Mouse (Mus musculus): ENCODE results near the gene Tmem121b.

The Tmem121b gene

DNA sequence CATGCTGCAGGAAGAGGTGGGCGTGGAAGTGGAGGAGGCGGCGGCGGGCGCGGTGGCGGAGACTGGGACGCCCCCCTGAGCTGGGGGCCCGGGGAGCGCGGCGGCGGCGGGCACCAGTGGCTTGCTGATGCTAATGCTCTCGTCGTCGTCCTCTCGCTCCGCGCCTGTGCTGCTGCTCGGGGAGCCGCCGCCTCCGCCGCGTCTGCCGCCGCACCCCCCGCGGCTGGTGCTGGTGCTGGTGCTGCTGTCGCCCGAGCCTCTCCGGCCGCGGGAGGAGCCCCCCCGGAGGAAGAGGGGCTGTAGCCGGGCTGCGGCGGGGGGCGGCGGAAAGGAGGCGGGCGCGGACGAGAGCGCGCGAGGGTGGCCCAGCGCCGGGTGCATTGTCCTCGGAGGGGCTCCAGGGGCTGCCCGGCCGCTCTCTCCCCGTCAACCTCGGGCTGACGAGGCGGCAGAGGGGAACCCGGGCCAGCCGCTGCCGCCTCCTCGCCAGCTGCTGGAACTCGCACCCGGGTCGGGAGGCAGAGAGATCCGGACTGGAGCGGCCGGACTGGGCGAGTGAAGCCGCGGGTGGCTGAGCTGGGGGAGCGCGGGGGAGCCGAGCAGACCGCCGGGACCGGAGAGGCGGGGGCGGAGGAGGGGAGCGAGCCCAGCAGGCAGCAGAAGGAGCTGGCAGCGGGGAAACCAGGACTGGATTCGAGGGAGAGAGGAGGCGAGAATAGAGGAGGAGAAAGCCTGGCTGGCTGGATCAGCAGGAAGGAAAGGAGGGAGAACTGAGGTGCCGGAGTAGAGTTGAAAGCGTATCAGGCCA lies at the start of gene Tmem121b:
TSS of gene Tmem121b (minus strand) at position 434 of the 808 bp plus-strand sequence.
- DNase-seq (ENCODE audit: low spot score in 2 of 2), result peak; percentile 67 to 84

DNA sequence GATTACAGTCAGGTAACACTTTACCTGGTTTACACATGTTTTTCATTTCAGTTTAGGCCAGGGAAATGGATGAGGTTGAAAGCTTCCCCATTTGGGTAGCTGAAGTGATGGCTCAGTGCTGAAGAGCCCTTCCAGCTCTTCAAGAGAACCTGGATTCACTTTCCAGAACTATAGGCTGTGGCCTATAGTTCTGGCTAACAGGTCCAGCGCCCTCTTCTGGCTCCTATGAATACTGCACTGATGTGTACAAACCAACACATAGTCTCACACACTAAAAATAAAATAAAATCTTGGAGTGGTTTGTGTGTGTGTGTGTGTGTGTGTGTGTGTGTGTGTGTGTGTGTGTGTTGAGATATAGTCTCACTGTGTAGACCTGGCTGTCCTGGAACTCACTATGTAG lies 48.5 kb upstream of the Tmem121b start:
- DNase-seq (ENCODE audit: low spot score in 2 of 2), result no peak

DNA sequence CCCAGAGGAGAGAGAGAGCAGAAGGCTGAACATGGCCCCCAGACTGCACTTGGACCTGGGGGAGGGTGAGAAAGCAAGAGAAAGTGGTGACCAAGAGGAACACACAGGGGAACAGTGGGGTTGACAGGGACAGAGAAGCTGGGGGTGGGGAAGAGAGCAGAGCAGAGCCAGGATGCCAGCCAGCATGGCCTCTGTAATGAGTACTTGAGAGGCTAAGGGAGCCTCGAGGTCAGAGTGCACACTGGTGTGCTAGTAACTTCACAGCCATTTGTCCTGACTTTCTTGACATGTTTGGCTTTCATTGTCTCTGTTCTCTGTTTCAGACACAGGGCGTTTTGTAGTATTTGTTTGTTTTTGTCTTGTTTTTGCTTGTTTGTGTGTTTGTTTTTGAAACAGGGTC lies 47.8 kb upstream of the Tmem121b start:
- no peak for DNase-seq (ENCODE audit: low spot score in 2 of 2)

DNA sequence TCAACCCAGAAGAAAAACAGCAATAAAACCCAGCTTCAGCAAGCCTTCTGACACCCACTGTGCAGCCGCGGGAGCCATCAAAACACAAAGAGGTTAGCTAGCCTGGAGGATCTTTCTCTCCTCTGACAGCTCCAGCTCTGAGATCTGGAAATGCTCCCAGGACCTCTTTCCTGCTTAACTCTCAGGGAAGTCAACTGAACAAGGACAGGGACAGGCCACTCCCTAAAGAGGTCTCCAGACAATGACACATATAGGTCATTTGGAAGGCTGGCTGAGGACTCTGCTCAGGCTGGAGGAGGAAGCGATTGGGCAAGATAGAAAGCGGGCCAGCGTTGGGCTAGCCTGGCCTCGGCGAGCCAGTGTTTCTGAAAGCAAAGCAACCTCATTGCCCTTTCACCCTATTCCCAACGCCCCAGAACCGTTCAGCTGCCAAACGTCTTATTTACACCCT lies 46.2 kb upstream of the Tmem121b start:
- DNase-seq (ENCODE audit: low spot score in 2 of 2), result no peak

DNA sequence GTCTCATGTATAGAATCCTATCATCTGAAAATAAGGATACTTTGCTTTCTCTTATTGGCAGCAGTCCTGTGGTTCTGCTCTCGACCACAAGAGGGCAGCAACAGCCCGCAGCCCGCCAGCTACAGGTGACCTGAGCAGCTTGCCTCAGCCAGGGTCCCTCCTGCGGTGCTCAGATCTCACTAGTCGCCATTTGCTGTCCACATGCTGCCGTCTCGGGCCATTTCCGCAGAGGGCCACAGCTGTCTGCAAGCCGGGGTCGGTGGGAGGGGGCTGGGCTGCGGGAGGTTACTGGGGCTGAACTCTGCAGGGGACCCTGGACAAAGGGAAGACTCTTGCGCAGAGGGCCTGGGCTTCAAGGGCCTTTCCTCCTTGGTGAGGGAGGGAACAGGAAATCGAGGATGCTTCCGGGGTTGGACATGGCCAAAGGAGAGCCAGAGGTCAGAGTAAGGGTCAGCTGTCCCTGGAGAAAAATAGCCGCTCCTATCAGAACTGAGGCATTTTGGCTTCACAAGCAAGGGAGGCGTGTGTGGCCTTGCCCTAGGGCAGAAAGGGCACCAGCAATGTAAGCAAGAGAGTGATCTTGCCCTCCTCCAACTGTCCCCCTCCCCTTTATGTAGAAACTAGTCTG lies 45.6 kb upstream of the Tmem121b start:
- peak; percentile 75 to 83 for DNase-seq (ENCODE audit: low spot score in 2 of 2)

DNA sequence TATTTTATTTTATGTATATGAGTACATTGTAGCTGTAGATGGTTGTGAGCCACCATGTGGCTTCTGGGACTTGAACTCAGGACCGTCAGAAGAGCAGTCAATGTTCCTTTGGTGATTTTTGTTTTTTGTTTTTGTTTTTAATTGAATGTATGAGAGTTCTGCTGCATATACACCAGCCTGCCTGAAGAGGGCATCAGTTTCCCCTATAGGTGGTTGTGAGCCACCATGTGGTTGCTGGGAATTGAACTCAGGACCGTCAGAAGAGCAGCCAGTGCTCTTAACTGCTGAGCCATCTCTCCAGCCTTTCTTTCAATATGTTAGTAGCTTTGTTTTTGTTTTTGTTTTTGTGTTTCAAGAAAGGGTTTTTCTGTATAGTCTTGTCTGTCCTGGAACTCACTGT lies 42.7 kb upstream of the Tmem121b start:
- no peak for DNase-seq (ENCODE audit: low spot score in 2 of 2)

DNA sequence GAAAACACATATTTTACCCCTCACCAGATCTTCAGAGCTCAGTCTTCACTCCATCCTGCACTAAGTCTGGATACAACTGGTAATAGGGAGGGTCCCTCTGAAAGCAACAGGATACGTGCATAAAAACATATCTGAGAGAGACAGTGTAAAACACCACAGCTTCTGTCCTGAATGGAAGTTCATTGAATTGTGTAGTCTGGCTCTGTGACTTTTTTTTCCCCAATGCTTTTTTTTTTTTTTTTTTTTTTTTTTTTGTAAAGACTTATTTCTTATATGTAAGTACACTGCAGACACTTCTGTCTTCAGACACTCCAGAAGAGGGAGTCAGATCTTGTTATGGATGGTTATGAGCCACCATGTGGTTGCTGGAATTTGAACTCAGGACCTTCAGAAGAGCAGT lies 39.0 kb upstream of the Tmem121b start:
- DNase-seq (ENCODE audit: low spot score in 2 of 2), result no peak

DNA sequence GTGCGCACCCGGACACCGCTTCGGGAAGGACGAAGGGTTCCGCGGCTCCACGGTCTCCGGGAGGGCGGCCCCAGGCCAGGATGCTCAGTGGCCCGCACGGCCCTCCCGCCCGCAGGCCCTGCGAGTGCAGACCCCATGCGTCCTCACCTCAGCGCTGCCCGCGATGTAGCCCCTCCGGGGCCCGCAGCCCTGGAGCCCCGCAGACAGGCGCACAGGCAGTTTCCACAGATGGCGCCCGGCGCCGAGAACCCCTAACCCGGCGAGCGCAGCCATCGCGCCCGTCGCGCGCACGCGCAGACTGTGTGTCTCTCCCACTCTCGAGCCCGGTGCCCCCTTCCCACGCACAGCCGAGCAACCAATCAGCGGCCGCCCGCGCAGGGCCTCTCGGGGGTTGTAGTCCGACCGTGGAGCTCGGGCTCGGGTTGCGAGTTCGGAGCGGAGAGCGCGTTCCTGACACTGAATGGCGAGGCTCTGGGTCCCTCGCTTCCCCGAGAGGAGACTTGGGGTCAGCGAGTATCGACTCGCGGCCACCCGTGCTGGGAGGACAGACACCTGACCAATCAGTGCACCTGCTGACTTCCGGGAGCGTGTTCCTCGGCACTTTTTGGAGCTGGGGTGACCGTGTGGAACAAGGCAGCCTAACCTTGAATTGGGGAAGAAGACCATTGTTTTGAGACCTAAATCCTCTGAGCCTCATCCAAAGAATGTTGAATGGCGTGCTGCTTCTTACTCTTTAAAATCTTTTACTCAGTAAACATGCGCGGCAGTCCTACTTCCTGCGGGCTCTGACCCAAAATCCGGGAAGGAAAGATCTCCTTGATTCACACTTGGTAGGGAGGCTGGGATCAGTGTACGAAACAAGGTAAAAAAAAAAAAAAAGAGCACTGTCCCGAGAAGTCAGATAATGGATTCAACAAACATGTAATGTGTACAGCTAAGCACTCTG lies 37.7 kb upstream of the Tmem121b start, which contains the start of gene Hdhd5:
TSS of gene Hdhd5 (minus strand) at position 300 of the 946 bp plus-strand sequence.
- DNase-seq (ENCODE audit: low spot score in 2 of 2), result peak; percentile 86 to 93

DNA sequence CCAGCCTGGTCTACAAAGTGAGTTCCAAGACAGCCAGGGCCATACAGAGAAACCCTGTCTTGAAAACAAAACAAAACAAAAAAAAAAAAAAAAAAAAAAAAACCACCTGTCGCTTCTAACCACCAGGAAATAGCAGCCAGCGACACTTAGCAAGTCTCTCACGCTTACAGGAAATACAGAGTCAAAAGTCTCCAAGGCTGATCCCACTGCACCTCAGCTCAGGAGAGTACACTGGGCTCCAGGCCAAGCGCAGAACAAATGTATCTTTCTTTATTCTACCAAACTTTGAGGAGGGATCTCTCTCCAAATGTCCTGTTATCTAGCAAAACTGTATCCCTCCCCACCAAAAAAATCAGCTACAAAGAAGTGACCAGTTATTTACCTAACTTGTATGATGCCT lies 35.5 kb upstream of the Tmem121b start:
- DNase-seq (ENCODE audit: low spot score in 2 of 2), result no peak

DNA sequence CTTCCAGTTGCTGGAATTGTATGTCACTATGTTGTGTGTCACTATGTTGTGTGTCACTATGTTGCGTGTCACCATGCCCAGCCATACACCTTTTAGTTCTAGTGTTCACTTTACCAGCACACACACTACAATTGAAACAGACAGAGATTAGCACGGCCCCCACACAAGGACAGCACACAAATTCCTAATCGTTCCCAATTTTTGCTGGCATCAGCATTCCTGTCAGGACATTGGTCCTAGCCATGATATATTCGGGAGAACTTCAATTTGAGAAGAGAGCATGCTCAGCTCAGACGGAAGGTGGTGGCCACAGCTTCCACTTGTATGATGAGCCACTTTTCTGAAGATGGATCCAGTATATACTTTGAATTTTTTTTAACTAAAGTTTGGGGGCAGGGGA lies 31.2 kb upstream of the Tmem121b start:
- no peak for DNase-seq (ENCODE audit: low spot score in 2 of 2)

DNA sequence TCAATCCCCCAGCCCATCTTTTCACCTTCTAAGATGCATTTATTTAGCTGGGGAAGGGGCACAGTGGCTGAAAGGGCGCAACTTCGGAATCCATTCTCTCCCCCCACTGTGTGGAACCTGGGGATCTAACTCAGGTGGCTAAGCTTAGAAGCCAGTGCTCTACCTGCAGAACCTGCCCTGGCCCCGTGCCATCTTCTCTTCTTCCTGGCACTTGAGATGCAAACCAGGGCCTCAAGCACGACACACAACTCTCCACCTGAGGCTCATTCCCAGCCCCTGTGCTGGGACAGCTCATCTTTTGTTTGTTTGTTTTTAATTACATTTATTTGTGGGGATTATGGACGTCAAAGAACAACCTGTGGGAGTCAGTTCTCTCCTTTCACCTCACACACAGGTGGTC lies 26.0 kb upstream of the Tmem121b start:
- DNase-seq (ENCODE audit: low spot score in 2 of 2), result no peak

DNA sequence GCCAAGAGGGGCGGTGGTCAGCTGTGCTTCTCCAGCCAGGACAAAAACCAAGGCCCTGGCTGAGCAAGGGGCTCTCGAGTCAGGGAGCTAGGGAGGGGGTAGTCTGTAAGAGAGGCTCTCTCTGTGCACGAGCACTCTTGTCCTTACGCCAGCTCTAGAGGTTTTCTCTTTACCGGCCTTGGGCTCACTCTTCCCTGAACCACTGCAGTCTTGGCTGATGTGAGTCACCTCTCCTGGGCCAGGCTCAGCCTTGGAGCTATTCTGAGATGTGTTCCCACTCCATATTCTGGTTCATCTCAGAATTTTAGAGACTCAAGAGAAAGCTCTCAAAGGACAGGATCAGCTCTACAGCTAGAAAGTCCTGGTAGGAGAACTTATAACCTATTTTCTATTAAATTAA lies 23.7 kb upstream of the Tmem121b start:
- DNase-seq (ENCODE audit: low spot score in 2 of 2), result no peak

DNA sequence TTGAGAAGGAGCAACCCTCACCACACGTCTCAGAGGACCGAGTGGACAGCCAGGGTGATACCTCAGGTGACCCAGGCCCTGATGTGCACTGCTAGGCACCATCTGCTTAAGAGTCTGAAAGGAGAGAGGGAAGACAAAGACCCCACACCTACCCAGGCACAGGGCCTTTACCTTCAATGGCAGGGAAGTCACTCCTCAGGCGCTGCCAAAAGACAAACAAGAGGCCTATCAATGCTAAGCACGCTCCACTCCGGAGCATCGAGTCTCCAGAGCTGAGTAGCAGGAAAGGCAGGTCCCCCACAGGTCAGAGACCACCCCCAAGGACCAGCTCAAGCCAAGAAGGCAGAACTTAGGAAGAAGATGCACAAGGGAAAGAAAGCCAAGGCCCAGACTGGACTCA lies 23.3 kb upstream of the Tmem121b start:
- DNase-seq (ENCODE audit: low spot score in 2 of 2), result no peak

DNA sequence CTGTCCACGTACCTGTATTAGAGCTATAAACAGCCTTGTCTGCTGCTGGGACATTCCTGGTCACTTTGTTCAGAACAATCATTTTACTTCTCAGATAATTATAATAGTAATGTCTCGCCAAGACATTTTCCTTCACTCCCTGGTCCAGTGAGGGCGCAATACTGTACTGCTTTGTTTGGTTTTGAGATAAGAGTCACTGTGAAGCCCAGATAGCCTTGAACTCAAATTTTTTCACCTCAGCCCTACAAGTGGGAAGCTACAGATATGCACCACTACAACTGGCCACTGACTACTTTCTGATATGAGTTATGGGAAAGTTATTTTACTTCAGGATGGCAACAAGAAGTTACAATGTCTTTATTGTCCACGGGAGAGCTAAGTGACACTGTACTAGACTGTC lies 22.8 kb upstream of the Tmem121b start:
- DNase-seq (ENCODE audit: low spot score in 2 of 2), result no peak

DNA sequence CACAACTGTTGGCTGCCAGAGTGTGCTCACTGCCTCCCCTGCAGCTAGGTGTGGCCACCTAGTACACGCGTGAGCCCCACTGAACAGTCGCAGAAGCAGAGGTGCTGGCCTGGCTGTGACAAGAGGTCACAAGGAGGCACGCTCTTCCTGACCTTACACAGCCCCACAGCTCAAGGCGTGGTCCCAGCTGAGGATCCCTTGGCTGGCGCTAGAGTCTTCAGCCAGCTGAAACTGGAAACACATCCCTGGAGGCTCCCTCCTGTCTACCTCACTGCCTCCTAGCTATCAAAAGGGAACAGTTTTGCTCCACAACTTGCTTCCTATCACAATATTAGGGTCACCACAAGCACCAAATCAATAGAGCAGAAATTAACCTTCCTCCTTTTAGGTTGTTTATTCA lies 17.6 kb upstream of the Tmem121b start:
- DNase-seq (ENCODE audit: low spot score in 2 of 2), result no peak

DNA sequence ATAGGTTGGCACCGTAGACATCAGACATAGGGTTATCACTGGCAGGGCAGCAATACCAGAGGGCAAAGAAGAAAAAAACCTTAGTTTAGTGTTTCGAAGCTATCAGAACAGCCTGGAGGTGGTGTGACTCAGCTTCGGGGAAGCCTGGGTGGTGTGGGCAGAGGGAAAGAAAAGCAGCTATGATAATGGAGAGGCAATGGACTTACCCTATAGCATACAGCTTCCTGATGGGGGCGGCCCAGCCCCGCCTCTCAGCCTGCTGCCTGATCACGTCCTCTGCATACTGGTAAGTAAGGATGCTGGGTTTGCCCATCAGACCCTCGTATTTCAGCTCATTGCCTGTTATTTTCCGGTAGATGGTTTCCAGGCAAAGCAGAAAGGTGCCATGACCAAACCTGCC lies 16.8 kb upstream of the Tmem121b start:
- no peak for DNase-seq (ENCODE audit: low spot score in 2 of 2)

DNA sequence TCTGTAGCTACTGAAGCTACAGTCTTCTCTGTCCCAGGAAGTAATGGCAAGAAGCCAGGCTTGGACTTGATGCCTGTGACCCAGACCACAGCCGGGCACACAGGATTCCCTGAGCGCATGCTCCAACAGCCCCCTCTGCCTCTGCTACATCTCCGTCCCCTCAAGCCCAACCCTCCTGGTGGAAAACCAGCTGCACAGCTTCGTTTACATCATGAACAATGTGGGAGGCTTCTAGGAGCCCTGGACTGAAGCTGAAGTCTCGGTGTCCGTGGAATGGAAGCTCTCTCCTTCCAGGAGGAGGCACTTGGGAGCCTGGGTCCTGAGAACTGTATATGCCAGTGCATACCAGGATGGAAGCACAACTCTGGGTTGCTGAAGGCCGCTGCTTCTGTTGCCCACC lies 16.4 kb upstream of the Tmem121b start:
- no peak for DNase-seq (ENCODE audit: low spot score in 2 of 2)

DNA sequence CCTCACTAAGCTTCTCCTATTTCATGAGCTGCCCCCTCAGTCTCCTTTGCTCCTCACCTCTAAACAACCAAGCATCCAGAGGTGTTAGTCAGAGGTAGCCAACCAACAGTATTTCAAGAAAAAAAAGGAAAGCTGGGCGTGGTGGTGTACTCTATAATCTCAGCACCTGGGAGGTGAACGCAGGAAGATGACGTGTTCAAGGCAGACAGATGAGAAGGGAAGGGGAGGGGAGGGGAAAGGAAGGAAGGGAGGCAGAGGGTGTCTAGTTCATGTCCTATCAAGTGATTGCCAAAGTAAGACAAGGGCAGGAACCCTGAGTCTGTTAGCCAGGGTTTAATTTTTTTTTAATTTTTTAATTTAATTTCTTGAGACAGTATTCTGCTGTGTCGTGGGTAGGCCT lies 15.0 kb upstream of the Tmem121b start:
- no peak for DNase-seq (ENCODE audit: low spot score in 2 of 2)

DNA sequence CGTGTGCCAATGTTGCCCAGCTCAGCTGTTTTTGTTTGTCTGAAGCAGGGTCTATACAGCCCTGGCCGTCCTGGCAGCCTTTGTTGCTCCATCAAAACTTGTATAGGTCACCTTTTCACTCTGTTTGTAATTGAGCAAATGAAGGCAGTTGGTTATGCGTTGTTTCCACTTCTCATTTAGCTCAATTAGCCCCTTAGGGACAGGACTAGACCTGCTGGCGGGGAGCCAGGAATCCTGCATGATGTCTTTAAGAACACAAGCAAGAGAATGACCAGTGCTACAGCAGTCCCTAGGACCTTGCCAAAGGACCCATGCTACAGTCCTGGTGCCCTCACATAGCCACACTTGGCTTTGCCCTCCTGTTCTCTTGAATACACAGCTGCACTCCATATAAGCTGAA lies 11.9 kb upstream of the Tmem121b start:
- DNase-seq (ENCODE audit: low spot score in 2 of 2), result no peak

DNA sequence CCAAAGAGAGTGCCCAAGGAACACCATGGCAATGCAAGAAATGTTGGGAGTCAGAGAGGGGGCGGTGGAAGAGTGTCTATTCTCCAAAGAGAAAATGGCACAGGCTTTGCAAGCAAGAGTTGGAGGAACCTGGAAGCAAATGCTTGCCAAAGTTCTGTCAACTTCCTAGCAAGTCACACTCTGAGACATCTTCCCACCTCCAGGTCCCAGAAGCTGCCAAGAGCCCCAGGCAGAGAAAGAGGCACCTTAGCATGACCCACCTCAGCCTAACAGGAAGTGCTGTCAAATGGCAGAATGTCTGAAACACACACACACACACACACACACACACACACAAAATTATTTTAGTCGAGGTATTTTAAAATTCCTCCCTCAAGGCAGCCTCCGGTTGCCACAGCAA lies 10.4 kb upstream of the Tmem121b start:
- DNase-seq (ENCODE audit: low spot score in 2 of 2), result no peak

DNA sequence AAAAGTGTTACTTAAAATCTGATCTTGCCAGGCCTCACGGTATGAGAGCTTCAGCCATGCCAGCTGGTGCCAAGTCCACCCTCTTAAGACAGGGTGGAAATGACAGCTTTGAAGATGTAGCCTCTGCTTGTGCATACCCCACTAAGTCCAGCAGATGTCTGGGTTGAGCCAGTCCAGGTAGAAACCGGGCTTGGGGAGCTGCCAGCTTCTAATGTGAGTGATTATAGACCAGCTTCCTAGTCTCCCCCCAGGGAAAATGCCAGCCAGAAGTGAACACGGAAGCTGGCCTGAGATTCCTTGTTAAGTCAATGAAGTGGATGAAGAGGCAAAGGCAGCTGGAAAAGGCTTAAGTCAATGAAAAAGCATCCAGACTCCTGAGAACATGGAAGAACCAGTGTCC lies 2.9 kb upstream of the Tmem121b start:
- DNase-seq (ENCODE audit: low spot score in 2 of 2), result no peak
